Mouse (Mus musculus): ENCODE measurements around the gene Rptor. TPM values are rescaled to one million over a fixed set of nuclear protein-coding genes. Genes with fewer than 3 reads are reported as not detected.

The Rptor gene
- total and polyA plus RNA-seq, 2 experiments from 2014 or later = 8.0 to 46.7 TPM

GRCm38 (mm10) chr11:119893667-119894236 lies 291.0 kb downstream of the Rptor start:
- peak; percentile 47 for ATAC-seq
- peaks cover 52% of the 10 kb centered on the region for H3K36me3 ChIP-seq (ENCODE audit: insufficient read depth)

GRCm38 (mm10) chr11:119894634-119895033 lies 291.9 kb downstream of the Rptor start:
- ATAC-seq (no peak), DNase-seq (no peak)
- 75% methylated on average over 6 of the region's 6 CpGs for WGBS
- TF ChIP-seq CTCF (IDR thresholded peaks at IDR 0.05; ENCODE audit: low read depth) = no peak
- H3K4me1 ChIP-seq (ENCODE audit: insufficient read depth) = no peaks in the 10 kb centered on the region
- H3K4me2 ChIP-seq (ENCODE audit: low read depth) = no peak overlapping the region
- H3K27me3 ChIP-seq (ENCODE audit: insufficient read depth, low read length) = no peaks in the 10 kb centered on the region
- peaks cover 49% of the 10 kb centered on the region for H3K36me3 ChIP-seq (ENCODE audit: insufficient read depth)
- H3K4me3 ChIP-seq (ENCODE audit: low read depth, low read length) = no peak overlapping the region
- H3K9ac ChIP-seq = no peak overlapping the region
- no peaks in the 10 kb centered on the region for H3K9me3 ChIP-seq (ENCODE audit: low read length)
- no peak overlapping the region for H3K27ac ChIP-seq (ENCODE audit: low read depth, low read length)

More at GRCm38 (mm10) chr11:119893667-119894236, 291.0 kb downstream of the Rptor start:
- TF ChIP-seq CTCF (IDR thresholded peaks at IDR 0.05; ENCODE audit: low read depth) = no peak
- Histone ChIP-seq H3K4me3 (ENCODE audit: low read depth, low read length) (no peak overlapping the region), H3K27me3 (ENCODE audit: insufficient read depth, low read length) (no peaks in the 10 kb centered on the region), H3K27ac (ENCODE audit: low read depth, low read length) (peak overlapping the region; percentile 31), H3K4me2 (ENCODE audit: low read depth) (no peak overlapping the region), H3K9ac (peak overlapping the region; percentile 35; the same call in 1 of the 2 replicates), H3K9me3 (ENCODE audit: low read length) (no peaks in the 10 kb centered on the region), H3K4me1 (ENCODE audit: insufficient read depth) (no peaks in the 10 kb centered on the region)
- DNase-seq = peak; percentile 49
- 16% methylated on average over 10 of the region's 10 CpGs for WGBS

- WGBS = 69% methylated on average over 9 of the region's 9 CpGs
- peak; percentile 32; the same call in 1 of the 2 replicates for TF ChIP-seq CTCF (IDR thresholded peaks at IDR 0.05; ENCODE audit: low read depth)
- Histone ChIP-seq H3K4me2 (ENCODE audit: low read depth) (no peak overlapping the region), H3K27ac (ENCODE audit: low read depth, low read length) (0 out of 2 replicates have a peak overlapping the region, but pooled peaks have one; percentile 35), H3K9me3 (ENCODE audit: low read length) (no peaks in the 10 kb centered on the region), H3K27me3 (ENCODE audit: insufficient read depth, low read length) (no peaks in the 10 kb centered on the region), H3K4me1 (ENCODE audit: insufficient read depth) (no peaks in the 10 kb centered on the region), H3K4me3 (ENCODE audit: low read depth, low read length) (no peak overlapping the region), H3K36me3 (ENCODE audit: insufficient read depth) (peaks cover 33% of the 10 kb centered on the region), H3K9ac (no peak overlapping the region)
- ATAC-seq (peak; percentile 87), DNase-seq (peak; percentile 45)
These were observed 294.3 kb downstream of the Rptor start for GRCm38 (mm10) chr11:119897041-119897440.

GRCm38 (mm10) chr11:119898976-119899375 lies 296.3 kb downstream of the Rptor start:
- no peak overlapping the region for H3K27ac ChIP-seq (ENCODE audit: low read depth, low read length)
- H3K9ac ChIP-seq = no peak overlapping the region
- no peaks in the 10 kb centered on the region for H3K9me3 ChIP-seq (ENCODE audit: low read length)

GRCm38 (mm10) chr11:119901174-119901573 lies 298.5 kb downstream of the Rptor start:
- Histone ChIP-seq H3K27ac (ENCODE audit: low read depth, low read length) (no peak overlapping the region), H3K9me3 (ENCODE audit: low read length) (no peaks in the 10 kb centered on the region), H3K36me3 (ENCODE audit: insufficient read depth) (peaks cover 20% of the 10 kb centered on the region), H3K4me2 (ENCODE audit: low read depth) (no peak overlapping the region), H3K27me3 (ENCODE audit: insufficient read depth, low read length) (no peaks in the 10 kb centered on the region), H3K4me1 (ENCODE audit: insufficient read depth) (no peaks in the 10 kb centered on the region), H3K4me3 (ENCODE audit: low read depth, low read length) (no peak overlapping the region), H3K9ac (no peak overlapping the region)
- ATAC-seq (no peak), DNase-seq (no peak)
- no peak for TF ChIP-seq CTCF (IDR thresholded peaks at IDR 0.05; ENCODE audit: low read depth)
- 81% methylated on average over 4 of the region's 4 CpGs for WGBS

More at GRCm38 (mm10) chr11:119898976-119899375, 296.3 kb downstream of the Rptor start:
- Histone ChIP-seq H3K4me3 (ENCODE audit: low read depth, low read length) (no peak overlapping the region), H3K4me1 (ENCODE audit: insufficient read depth) (no peaks in the 10 kb centered on the region), H3K36me3 (ENCODE audit: insufficient read depth) (peaks cover 31% of the 10 kb centered on the region), H3K4me2 (ENCODE audit: low read depth) (no peak overlapping the region), H3K27me3 (ENCODE audit: insufficient read depth, low read length) (no peaks in the 10 kb centered on the region)
- DNase-seq (no peak), ATAC-seq (no peak)
- TF ChIP-seq CTCF (IDR thresholded peaks at IDR 0.05; ENCODE audit: low read depth) = no peak
- 87% methylated on average over 11 of the region's 11 CpGs for WGBS

- no peak for TF ChIP-seq CTCF (IDR thresholded peaks at IDR 0.05; ENCODE audit: low read depth)
- ATAC-seq (no peak), DNase-seq (no peak)
- 70% methylated on average over 4 of the region's 4 CpGs for WGBS
- H3K9me3 ChIP-seq (ENCODE audit: low read length) = no peaks in the 10 kb centered on the region
- H3K36me3 ChIP-seq (ENCODE audit: insufficient read depth) = peaks cover 12% of the 10 kb centered on the region
- H3K4me2 ChIP-seq (ENCODE audit: low read depth) = no peak overlapping the region
- no peak overlapping the region for H3K9ac ChIP-seq
- no peak overlapping the region for H3K27ac ChIP-seq (ENCODE audit: low read depth, low read length)
- H3K4me1 ChIP-seq (ENCODE audit: insufficient read depth) = no peaks in the 10 kb centered on the region
- no peak overlapping the region for H3K4me3 ChIP-seq (ENCODE audit: low read depth, low read length)
- no peaks in the 10 kb centered on the region for H3K27me3 ChIP-seq (ENCODE audit: insufficient read depth, low read length)
These were observed 300.2 kb downstream of the Rptor start for GRCm38 (mm10) chr11:119902891-119903290.

GRCm38 (mm10) chr11:119904621-119905286 lies 302.0 kb downstream of the Rptor start:
- Histone ChIP-seq H3K4me3 (ENCODE audit: low read depth, low read length) (no peak overlapping the region), H3K9me3 (ENCODE audit: low read length) (no peaks in the 10 kb centered on the region), H3K36me3 (ENCODE audit: insufficient read depth) (no peaks in the 10 kb centered on the region; the same call in 1 of the 2 replicates), H3K9ac (no peak overlapping the region), H3K4me1 (ENCODE audit: insufficient read depth) (peaks cover 3% of the 10 kb centered on the region; the same call in 1 of the 2 replicates), H3K4me2 (ENCODE audit: low read depth) (no peak overlapping the region), H3K27me3 (ENCODE audit: insufficient read depth, low read length) (no peaks in the 10 kb centered on the region), H3K27ac (ENCODE audit: low read depth, low read length) (no peak overlapping the region)
- ATAC-seq = peak; percentile 85
- DNase-seq = peak; percentile 88
- WGBS = 32% methylated on average over 5 of the region's 5 CpGs
- peak; percentile 99 for TF ChIP-seq CTCF (IDR thresholded peaks at IDR 0.05; ENCODE audit: low read depth)
